Mouse (Mus musculus): Measurements from ENCODE around the gene Ssbp3. TPM values are rescaled to one million over a fixed set of nuclear protein-coding genes. Genes with fewer than 3 reads are reported as not detected.

Ssbp3 gene
- polyA plus RNA-seq, 1 experiment = 43.2 TPM

DNA sequence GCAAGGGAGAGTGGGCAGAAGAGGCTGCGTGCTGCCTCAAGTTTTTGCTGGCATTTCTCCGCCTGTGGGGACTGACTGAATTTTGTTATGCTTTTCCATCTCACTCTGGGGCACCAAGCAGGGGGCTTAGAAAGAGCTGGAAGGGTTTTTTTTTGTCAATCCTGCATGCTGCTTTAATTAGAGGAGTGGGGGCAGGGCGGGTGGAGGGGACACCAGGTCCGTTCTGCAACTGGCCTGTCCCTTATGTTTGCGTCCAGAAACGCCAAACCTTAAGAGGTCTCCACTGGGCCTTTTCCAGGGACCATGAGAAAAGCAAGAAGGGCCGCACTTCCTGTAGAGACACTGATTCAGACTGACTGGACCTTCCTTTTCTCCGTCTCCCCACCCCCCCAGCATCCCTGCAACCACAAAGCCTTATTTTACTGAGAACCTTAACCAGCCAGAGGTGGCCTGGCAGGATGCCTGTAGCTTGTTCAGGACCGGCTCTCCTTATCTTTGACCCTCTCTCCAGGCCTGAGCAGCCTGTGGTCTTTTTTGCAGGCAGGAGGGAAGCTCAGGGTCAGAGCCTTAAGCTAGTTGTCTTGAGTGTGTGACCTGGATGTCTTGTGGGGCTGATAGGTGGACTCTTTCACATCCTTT lies 3.0 kb downstream of the Ssbp3 start:
- no peak for TF ChIP-seq POLR2A (IDR thresholded peaks at IDR 0.05; ENCODE audit: borderline replicate concordance, extremely low read depth, low read depth, low read length)
- no peak for TF ChIP-seq CTCF (IDR thresholded peaks at IDR 0.05; ENCODE audit: insufficient read depth, low read length)
- no peak for DNase-seq
- Histone ChIP-seq H3K4me1 (ENCODE audit: control insufficient read depth, insufficient read depth, low read length) (peaks cover 18% of the 10 kb centered on the region), H3K4me3 (replicated peaks; ENCODE audit: extremely low read depth, low read depth, low read length) (no peak overlapping the region)
- 68% methylated on average over 9 of the region's 9 CpGs for WGBS

DNA sequence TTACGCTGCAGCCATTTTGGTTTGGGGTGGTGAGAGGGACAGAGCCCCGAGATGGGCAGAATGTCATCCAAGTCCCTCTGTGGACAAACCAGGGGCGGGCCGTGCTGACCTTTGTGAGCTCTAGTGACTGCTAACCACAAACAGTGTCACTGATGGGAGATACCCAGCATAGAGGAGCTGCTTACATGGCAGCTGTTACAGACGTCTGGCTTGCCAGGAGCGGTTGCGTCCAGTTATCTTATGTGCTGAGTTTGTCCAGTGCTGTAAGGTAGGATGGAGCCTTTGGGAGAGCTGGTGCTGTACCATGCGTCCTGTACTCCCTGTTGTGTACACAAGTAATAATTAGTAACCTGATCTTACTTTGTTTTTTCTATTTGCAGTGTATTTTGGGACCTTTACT lies 4.8 kb downstream of the Ssbp3 start:
- DNase-seq = no peak
- 78% methylated on average over 8 of the region's 8 CpGs for WGBS
- TF ChIP-seq CTCF (IDR thresholded peaks at IDR 0.05; ENCODE audit: insufficient read depth, low read length) (no peak), POLR2A (IDR thresholded peaks at IDR 0.05; ENCODE audit: borderline replicate concordance, extremely low read depth, low read depth, low read length) (no peak)
- peaks cover 6% of the 10 kb centered on the region for H3K4me1 ChIP-seq (ENCODE audit: control insufficient read depth, insufficient read depth, low read length)
- no peak overlapping the region for H3K4me3 ChIP-seq (replicated peaks; ENCODE audit: extremely low read depth, low read depth, low read length)

- 50% methylated on average over 1 of the region's 1 CpGs for WGBS
These were observed 7.8 kb downstream of the Ssbp3 start for GRCm38 (mm10) chr4:106918263-106918662.

GRCm38 (mm10) chr4:106920119-106920518 lies 9.6 kb downstream of the Ssbp3 start:
- no peak overlapping the region for H3K4me3 ChIP-seq (replicated peaks; ENCODE audit: extremely low read depth, low read depth, low read length)
- no peak for TF ChIP-seq CTCF (IDR thresholded peaks at IDR 0.05; ENCODE audit: insufficient read depth, low read length)
- DNase-seq = no peak
- H3K4me1 ChIP-seq (ENCODE audit: control insufficient read depth, insufficient read depth, low read length) = no peaks in the 10 kb centered on the region; the same call in 1 of the 2 replicates
- WGBS = 93% methylated on average over 4 of the region's 4 CpGs

More at GRCm38 (mm10) chr4:106918263-106918662, 7.8 kb downstream of the Ssbp3 start:
- TF ChIP-seq CTCF (IDR thresholded peaks at IDR 0.05; ENCODE audit: insufficient read depth, low read length) = no peak
- no peak for TF ChIP-seq POLR2A (IDR thresholded peaks at IDR 0.05; ENCODE audit: borderline replicate concordance, extremely low read depth, low read depth, low read length)
- DNase-seq = no peak
- Histone ChIP-seq H3K4me3 (replicated peaks; ENCODE audit: extremely low read depth, low read depth, low read length) (no peak overlapping the region), H3K4me1 (ENCODE audit: control insufficient read depth, insufficient read depth, low read length) (no peaks in the 10 kb centered on the region; the same call in 1 of the 2 replicates)

GRCm38 (mm10) chr4:106921375-106922336 lies 11.2 kb downstream of the Ssbp3 start:
- 56% methylated on average over 9 of the region's 9 CpGs for WGBS
- no peaks in the 10 kb centered on the region; the same call in 1 of the 2 replicates for H3K4me1 ChIP-seq (ENCODE audit: control insufficient read depth, insufficient read depth, low read length)
- no peak overlapping the region for H3K4me3 ChIP-seq (replicated peaks; ENCODE audit: extremely low read depth, low read depth, low read length)
- DNase-seq = no peak
- no peak for TF ChIP-seq CTCF (IDR thresholded peaks at IDR 0.05; ENCODE audit: insufficient read depth, low read length)
- no peak for TF ChIP-seq POLR2A (IDR thresholded peaks at IDR 0.05; ENCODE audit: borderline replicate concordance, extremely low read depth, low read depth, low read length)

DNA sequence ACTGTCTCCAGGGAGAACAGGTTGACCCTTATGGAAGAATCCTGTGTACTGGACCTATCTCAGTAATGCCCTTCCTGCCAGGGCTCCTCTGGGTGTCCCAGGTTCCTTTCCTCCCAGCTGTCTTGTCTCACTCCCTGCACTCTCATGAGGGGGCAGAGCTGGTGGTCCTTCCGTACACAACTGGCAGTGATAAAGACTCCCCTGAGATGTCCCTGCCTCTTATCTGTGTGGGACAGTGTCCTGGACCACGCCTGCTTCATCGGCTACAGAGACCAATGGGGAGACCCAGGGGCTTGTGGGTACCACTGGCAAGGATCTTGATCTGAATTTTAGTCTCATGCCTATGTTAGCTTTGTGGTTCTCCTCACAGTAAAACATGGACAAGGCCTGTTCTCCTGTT lies 12.4 kb downstream of the Ssbp3 start:
- no peaks in the 10 kb centered on the region; the same call in 1 of the 2 replicates for H3K4me1 ChIP-seq (ENCODE audit: control insufficient read depth, insufficient read depth, low read length)
- DNase-seq = no peak
- no peak for TF ChIP-seq POLR2A (IDR thresholded peaks at IDR 0.05; ENCODE audit: borderline replicate concordance, extremely low read depth, low read depth, low read length)
- no peak overlapping the region for H3K4me3 ChIP-seq (replicated peaks; ENCODE audit: extremely low read depth, low read depth, low read length)
- WGBS = 85% methylated on average over 3 of the region's 3 CpGs

- no peaks in the 10 kb centered on the region; the same call in 1 of the 2 replicates for H3K4me1 ChIP-seq (ENCODE audit: control insufficient read depth, insufficient read depth, low read length)
- DNase-seq = no peak
- no peak for TF ChIP-seq CTCF (IDR thresholded peaks at IDR 0.05; ENCODE audit: insufficient read depth, low read length)
- TF ChIP-seq POLR2A (IDR thresholded peaks at IDR 0.05; ENCODE audit: borderline replicate concordance, extremely low read depth, low read depth, low read length) = no peak
- 70% methylated on average over 4 of the region's 4 CpGs for WGBS
- no peak overlapping the region for H3K4me3 ChIP-seq (replicated peaks; ENCODE audit: extremely low read depth, low read depth, low read length)
These were observed 13.7 kb downstream of the Ssbp3 start for GRCm38 (mm10) chr4:106924175-106924574.

DNA sequence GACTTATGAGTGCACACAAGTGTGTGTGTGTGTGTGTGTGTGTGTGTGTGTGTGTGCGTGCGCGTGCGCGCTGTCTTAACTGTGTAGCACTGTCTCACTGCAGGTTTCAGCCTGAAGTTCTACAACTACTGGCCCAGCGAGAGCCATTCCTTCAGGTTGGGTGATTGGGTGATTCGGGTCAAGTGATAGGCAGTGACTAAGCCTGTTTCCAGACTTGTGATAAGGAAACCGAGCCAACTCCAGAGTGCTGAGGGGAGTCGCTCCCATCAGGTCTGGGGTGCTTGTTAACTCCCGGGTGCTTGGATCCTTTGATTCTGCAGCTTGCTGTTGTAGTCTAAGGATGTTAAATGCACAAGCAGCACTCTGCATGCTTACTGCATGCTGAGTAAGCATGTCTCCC lies 14.4 kb downstream of the Ssbp3 start:
- WGBS = 82% methylated on average over 10 of the region's 10 CpGs
- H3K4me1 ChIP-seq (ENCODE audit: control insufficient read depth, insufficient read depth, low read length) = no peaks in the 10 kb centered on the region; the same call in 1 of the 2 replicates
- TF ChIP-seq CTCF (IDR thresholded peaks at IDR 0.05; ENCODE audit: insufficient read depth, low read length) (no peak), POLR2A (IDR thresholded peaks at IDR 0.05; ENCODE audit: borderline replicate concordance, extremely low read depth, low read depth, low read length) (no peak)

DNA sequence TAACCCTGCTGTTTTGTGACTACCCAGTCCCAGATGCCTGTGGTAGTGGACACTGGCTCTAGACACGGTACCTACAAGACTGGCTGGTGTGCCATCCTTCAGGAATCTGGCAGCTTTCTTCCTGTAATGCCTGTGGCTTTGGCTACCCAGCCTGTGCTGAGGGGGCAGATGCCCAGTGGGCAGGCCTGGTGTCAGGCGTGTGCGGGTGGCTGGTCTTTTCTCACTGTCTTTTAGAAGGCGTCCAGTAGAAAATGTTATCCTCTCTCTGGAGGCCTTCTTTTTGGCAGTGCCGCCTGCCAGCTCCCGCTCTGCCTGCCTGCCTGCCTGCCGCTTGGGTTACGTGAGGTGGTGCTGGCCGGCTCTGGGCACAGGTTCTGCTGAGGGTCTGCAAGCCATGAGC lies 15.9 kb downstream of the Ssbp3 start:
- no peaks in the 10 kb centered on the region; the same call in 1 of the 2 replicates for H3K4me1 ChIP-seq (ENCODE audit: control insufficient read depth, insufficient read depth, low read length)
- no peak overlapping the region for H3K4me3 ChIP-seq (replicated peaks; ENCODE audit: extremely low read depth, low read depth, low read length)
- no peak for DNase-seq
- TF ChIP-seq CTCF (IDR thresholded peaks at IDR 0.05; ENCODE audit: insufficient read depth, low read length) (no peak), POLR2A (IDR thresholded peaks at IDR 0.05; ENCODE audit: borderline replicate concordance, extremely low read depth, low read depth, low read length) (no peak)
- WGBS = 91% methylated on average over 9 of the region's 9 CpGs

More for the DNA sequence above, 14.4 kb downstream of the Ssbp3 start:
- H3K4me3 ChIP-seq (replicated peaks; ENCODE audit: extremely low read depth, low read depth, low read length) = no peak overlapping the region
- no peak for DNase-seq

Data from lung, adult 2 months (tissue).